Mouse (Mus musculus): ENCODE measurements around the gene Bub1b. TPM values are rescaled to one million over a fixed set of nuclear protein-coding genes. Genes with fewer than 3 reads are reported as not detected.
A peak's percentile ranks its signal among the peaks of the same experiment; 100 is the strongest.

Gene Bub1b
- total and polyA plus RNA-seq, 2 experiments from 2014 or later = 11.5 to 16.3 TPM

- TF ChIP-seq CTCF (IDR thresholded peaks at IDR 0.05; ENCODE audit: low read depth) = no peak
- Histone ChIP-seq H3K27ac (no peak overlapping the region), H3K27me3 (ENCODE audit: insufficient read depth, low read length) (0 out of 2 replicates have a peak, but pooled peaks cover 4% of the 10 kb centered on the region), H3K4me3 (ENCODE audit: low read length) (no peak overlapping the region), H3K36me3 (ENCODE audit: insufficient read depth, low read length) (no peaks in the 10 kb centered on the region), H3K4me2 (ENCODE audit: low read depth, low read length) (no peak overlapping the region), H3K9me3 (ENCODE audit: low read length) (no peaks in the 10 kb centered on the region), H3K9ac (replicated peaks; ENCODE audit: low read length) (no peak overlapping the region), H3K4me1 (ENCODE audit: insufficient read depth, low read length) (peaks cover 19% of the 10 kb centered on the region)
- DNase-seq (ENCODE audit: low spot score) = no peak
- ATAC-seq = no peak
- 33% methylated on average over 2 of the region's 2 CpGs for WGBS
Measured at GRCm38 (mm10) chr2:118669785-118670184, 71.8 kb downstream of the Bub1b start.

- 83% methylated on average over 1 of the region's 1 CpGs for WGBS
- H3K9me3 ChIP-seq (ENCODE audit: low read length) = no peaks in the 10 kb centered on the region
- DNase-seq (ENCODE audit: low spot score) = no peak
- no peak overlapping the region for H3K27ac ChIP-seq
- H3K4me1 ChIP-seq (ENCODE audit: insufficient read depth, low read length) = peaks cover 5% of the 10 kb centered on the region; the same call in 1 of the 2 replicates
- no peak for TF ChIP-seq CTCF (IDR thresholded peaks at IDR 0.05; ENCODE audit: low read depth)
- no peak for ATAC-seq
- no peak overlapping the region for H3K9ac ChIP-seq (replicated peaks; ENCODE audit: low read length)
- H3K4me3 ChIP-seq (ENCODE audit: low read length) = no peak overlapping the region
- 0 out of 2 replicates have a peak, but pooled peaks cover 4% of the 10 kb centered on the region for H3K27me3 ChIP-seq (ENCODE audit: insufficient read depth, low read length)
- H3K4me2 ChIP-seq (ENCODE audit: low read depth, low read length) = no peak overlapping the region
- no peaks in the 10 kb centered on the region for H3K36me3 ChIP-seq (ENCODE audit: insufficient read depth, low read length)
Measured at GRCm38 (mm10) chr2:118671728-118672127, 73.7 kb downstream of the Bub1b start.

GRCm38 (mm10) chr2:118673686-118674465, 75.9 kb downstream of the Bub1b start:
- no peaks in the 10 kb centered on the region; the same call in 1 of the 2 replicates for H3K36me3 ChIP-seq (ENCODE audit: insufficient read depth, low read length)
- 0 out of 2 replicates have a peak, but pooled peaks cover 6% of the 10 kb centered on the region for H3K4me1 ChIP-seq (ENCODE audit: insufficient read depth, low read length)
- no peak overlapping the region for H3K4me3 ChIP-seq (ENCODE audit: low read length)
- DNase-seq (ENCODE audit: low spot score) (no peak), ATAC-seq (no peak)
- no peaks in the 10 kb centered on the region for H3K9me3 ChIP-seq (ENCODE audit: low read length)
- WGBS = 34% methylated on average over 15 of the region's 15 CpGs
- TF ChIP-seq CTCF (IDR thresholded peaks at IDR 0.05; ENCODE audit: low read depth) = no peak
- H3K27ac ChIP-seq = no peak overlapping the region
- H3K27me3 ChIP-seq (ENCODE audit: insufficient read depth, low read length) = peaks cover 4% of the 10 kb centered on the region; the same call in 1 of the 2 replicates
- H3K4me2 ChIP-seq (ENCODE audit: low read depth, low read length) = no peak overlapping the region
- no peak overlapping the region for H3K9ac ChIP-seq (replicated peaks; ENCODE audit: low read length)

GRCm38 (mm10) chr2:118674500-118674899, 76.5 kb downstream of the Bub1b start:
- ATAC-seq (no peak), DNase-seq (ENCODE audit: low spot score) (no peak)
- 0 out of 2 replicates have a peak, but pooled peaks cover 6% of the 10 kb centered on the region for H3K4me1 ChIP-seq (ENCODE audit: insufficient read depth, low read length)
- no peaks in the 10 kb centered on the region; the same call in 1 of the 2 replicates for H3K36me3 ChIP-seq (ENCODE audit: insufficient read depth, low read length)
- no peak overlapping the region for H3K27ac ChIP-seq
- no peak for TF ChIP-seq CTCF (IDR thresholded peaks at IDR 0.05; ENCODE audit: low read depth)
- no peaks in the 10 kb centered on the region for H3K9me3 ChIP-seq (ENCODE audit: low read length)
- no peak overlapping the region for H3K9ac ChIP-seq (replicated peaks; ENCODE audit: low read length)
- no peak overlapping the region for H3K4me2 ChIP-seq (ENCODE audit: low read depth, low read length)
- H3K27me3 ChIP-seq (ENCODE audit: insufficient read depth, low read length) = peaks cover 4% of the 10 kb centered on the region; the same call in 1 of the 2 replicates
- no peak overlapping the region for H3K4me3 ChIP-seq (ENCODE audit: low read length)
- WGBS = 34% methylated on average over 7 of the region's 7 CpGs

- Histone ChIP-seq H3K27me3 (ENCODE audit: insufficient read depth, low read length) (peaks cover 4% of the 10 kb centered on the region; the same call in 1 of the 2 replicates), H3K4me1 (ENCODE audit: insufficient read depth, low read length) (0 out of 2 replicates have a peak, but pooled peaks cover 6% of the 10 kb centered on the region), H3K36me3 (ENCODE audit: insufficient read depth, low read length) (no peaks in the 10 kb centered on the region; the same call in 1 of the 2 replicates), H3K27ac (no peak overlapping the region), H3K9ac (replicated peaks; ENCODE audit: low read length) (peak overlapping the region; percentile 54), H3K4me3 (ENCODE audit: low read length) (peak overlapping the region; percentile 51), H3K9me3 (ENCODE audit: low read length) (no peaks in the 10 kb centered on the region), H3K4me2 (ENCODE audit: low read depth, low read length) (peak overlapping the region; percentile 95)
- TF ChIP-seq CTCF (IDR thresholded peaks at IDR 0.05; ENCODE audit: low read depth) = no peak
- DNase-seq (ENCODE audit: low spot score) = no peak
- WGBS = 1% methylated on average over 88 of the region's 89 CpGs
- peak; percentile 54 for ATAC-seq
Measured at GRCm38 (mm10) chr2:118676839-118677741, 79.1 kb downstream of the Bub1b start.

GRCm38 (mm10) chr2:118677817-118678216, 79.8 kb downstream of the Bub1b start:
- WGBS = 21% methylated on average over 4 of the region's 4 CpGs
- peak overlapping the region; percentile 54 for H3K9ac ChIP-seq (replicated peaks; ENCODE audit: low read length)

More at GRCm38 (mm10) chr2:118677817-118678216, 79.8 kb downstream of the Bub1b start:
- ATAC-seq (peak; percentile 56; the same call in 1 of the 2 replicates), DNase-seq (ENCODE audit: low spot score) (peak; percentile 32)
- Histone ChIP-seq H3K36me3 (ENCODE audit: insufficient read depth, low read length) (no peaks in the 10 kb centered on the region; the same call in 1 of the 2 replicates), H3K9me3 (ENCODE audit: low read length) (no peaks in the 10 kb centered on the region), H3K4me2 (ENCODE audit: low read depth, low read length) (peak overlapping the region; percentile 95), H3K27ac (no peak overlapping the region), H3K27me3 (ENCODE audit: insufficient read depth, low read length) (no peaks in the 10 kb centered on the region; the same call in 1 of the 2 replicates), H3K4me3 (ENCODE audit: low read length) (peak overlapping the region; percentile 51), H3K4me1 (ENCODE audit: insufficient read depth, low read length) (0 out of 2 replicates have a peak, but pooled peaks cover 6% of the 10 kb centered on the region)
- no peak for TF ChIP-seq CTCF (IDR thresholded peaks at IDR 0.05; ENCODE audit: low read depth)

Data from hindbrain, postnatal 0 days (tissue).